Mouse (Mus musculus): ENCODE measurements at regions not wholly inside any gene's neighbourhood (a gene's known extent, or its start where the extent isn't known, plus 50 kb on each side); places are given as distances from the start of the nearest gene placed in this dataset.

- TF ChIP-seq CTCF (IDR thresholded peaks at IDR 0.05; ENCODE audit: borderline replicate concordance, insufficient read depth, low read depth, low read length) (no peak), POLR2A (IDR thresholded peaks at IDR 0.05; ENCODE audit: borderline replicate concordance, insufficient read depth, low read length) (no peak)
Observed at GRCm38 (mm10) chr4:89490947-89491346, 180.1 kb upstream of the Cdkn2b start.

All from cerebellum, adult 2 months (tissue).